Mouse (Mus musculus) MN1 (cell line): Measurements from ENCODE around the gene Zdhhc19.

ENCODE experiments used
- DNase-seq: peaks from one replicate; pipeline ENCODE4 v3.0.0-alpha.2; 2016; ENCODE audit warnings: low spot score

Zdhhc19 gene

DNA sequence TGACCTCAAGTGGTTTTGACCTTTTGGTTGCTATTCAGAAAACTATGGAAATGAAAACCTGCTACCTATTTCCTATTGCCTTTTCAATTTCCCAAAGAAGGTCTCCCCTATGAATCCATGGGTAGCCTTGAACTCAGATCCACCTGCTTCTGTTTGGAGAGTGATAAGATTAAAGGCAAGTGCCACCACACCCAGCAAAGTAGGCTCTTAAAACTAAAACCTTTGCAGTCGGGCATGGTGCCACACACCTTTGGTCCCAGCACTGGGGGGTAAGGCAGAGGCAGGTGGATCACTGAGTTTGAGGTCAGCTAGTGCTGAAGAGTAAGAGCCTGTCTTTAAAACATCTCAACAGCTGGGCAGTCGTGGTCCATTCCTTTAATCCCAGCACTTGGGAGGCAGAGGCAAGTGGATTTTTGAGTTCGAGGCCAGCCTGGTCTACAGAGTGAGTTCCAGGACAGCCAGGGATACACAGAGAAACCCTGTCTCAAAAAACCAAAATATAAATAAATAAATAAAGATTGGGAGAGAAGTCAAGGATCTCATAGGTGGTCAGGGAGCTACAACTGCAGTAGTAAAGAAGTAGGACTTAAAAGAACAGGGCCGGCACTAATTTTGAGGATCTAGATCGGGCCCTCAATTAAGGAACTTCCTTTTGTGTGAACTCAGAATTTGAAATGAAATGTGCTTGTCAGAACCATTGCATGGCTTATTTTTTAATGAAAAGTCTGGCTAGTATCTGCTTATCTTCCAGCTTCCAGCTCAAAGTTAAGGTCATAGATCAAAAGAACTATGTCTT is 114.6 kb downstream of the Zdhhc19 start:
- DNase-seq, result no peak
